Mouse (Mus musculus): Measurements from ENCODE around the gene Ush2a. TPM values are rescaled to one million over a fixed set of nuclear protein-coding genes. Genes with fewer than 3 reads are reported as not detected.

Gene Ush2a
- polyA plus RNA-seq, 1 experiment from 2014 or later = 0.06 TPM

- Histone ChIP-seq H3K4me2 (ENCODE audit: low read length) (no peak overlapping the region), H3K4me1 (ENCODE audit: control insufficient read depth, insufficient read depth, low read length) (no peaks in the 10 kb centered on the region), H3K36me3 (ENCODE audit: control insufficient read depth, insufficient read depth, low read length) (no peaks in the 10 kb centered on the region), H3K27me3 (ENCODE audit: control insufficient read depth, insufficient read depth, low read depth, low read length) (no peaks in the 10 kb centered on the region), H3K4me3 (ENCODE audit: low read depth, low read length) (no peak overlapping the region), H3K9ac (ENCODE audit: low read depth, low read length) (no peak overlapping the region), H3K9me3 (replicated peaks; ENCODE audit: control insufficient read depth, low read length, poor library complexity, severe bottlenecking) (no peaks in the 10 kb centered on the region), H3K27ac (ENCODE audit: low read length) (no peak overlapping the region)
- whole genome bisulfite sequencing = 87% methylated on average over 2 of the region's 2 CpGs
- ATAC-seq = no peak
Measured at GRCm38 (mm10) chr1:188354726-188355125, 92.9 kb downstream of the Ush2a start.

- WGBS = 86% methylated on average over 3 of the region's 3 CpGs
- Histone ChIP-seq H3K27me3 (ENCODE audit: control insufficient read depth, insufficient read depth, low read depth, low read length) (no peaks in the 10 kb centered on the region), H3K4me2 (ENCODE audit: low read length) (no peak overlapping the region), H3K4me1 (ENCODE audit: control insufficient read depth, insufficient read depth, low read length) (no peaks in the 10 kb centered on the region), H3K4me3 (ENCODE audit: low read depth, low read length) (no peak overlapping the region), H3K9ac (ENCODE audit: low read depth, low read length) (no peak overlapping the region), H3K36me3 (ENCODE audit: control insufficient read depth, insufficient read depth, low read length) (no peaks in the 10 kb centered on the region), H3K27ac (ENCODE audit: low read length) (no peak overlapping the region), H3K9me3 (replicated peaks; ENCODE audit: control insufficient read depth, low read length, poor library complexity, severe bottlenecking) (no peaks in the 10 kb centered on the region)
- no peak for ATAC-seq
Measured at GRCm38 (mm10) chr1:188363548-188363947, 101.7 kb downstream of the Ush2a start.

- no peaks in the 10 kb centered on the region for H3K9me3 ChIP-seq (replicated peaks; ENCODE audit: control insufficient read depth, low read length, poor library complexity, severe bottlenecking)
- H3K4me2 ChIP-seq (ENCODE audit: low read length) = no peak overlapping the region
- WGBS = 77% methylated on average over 1 of the region's 1 CpGs
- H3K27ac ChIP-seq (ENCODE audit: low read length) = no peak overlapping the region
- H3K4me1 ChIP-seq (ENCODE audit: control insufficient read depth, insufficient read depth, low read length) = no peaks in the 10 kb centered on the region
- ATAC-seq = no peak
- H3K36me3 ChIP-seq (ENCODE audit: control insufficient read depth, insufficient read depth, low read length) = no peaks in the 10 kb centered on the region
- H3K27me3 ChIP-seq (ENCODE audit: control insufficient read depth, insufficient read depth, low read depth, low read length) = no peaks in the 10 kb centered on the region
- H3K9ac ChIP-seq (ENCODE audit: low read depth, low read length) = no peak overlapping the region
- no peak overlapping the region for H3K4me3 ChIP-seq (ENCODE audit: low read depth, low read length)
Measured at GRCm38 (mm10) chr1:188385180-188385579, 123.4 kb downstream of the Ush2a start.

- Histone ChIP-seq H3K27me3 (ENCODE audit: control insufficient read depth, insufficient read depth, low read depth, low read length) (no peaks in the 10 kb centered on the region), H3K27ac (ENCODE audit: low read length) (no peak overlapping the region), H3K9me3 (replicated peaks; ENCODE audit: control insufficient read depth, low read length, poor library complexity, severe bottlenecking) (no peaks in the 10 kb centered on the region), H3K4me1 (ENCODE audit: control insufficient read depth, insufficient read depth, low read length) (no peaks in the 10 kb centered on the region), H3K4me2 (ENCODE audit: low read length) (no peak overlapping the region), H3K36me3 (ENCODE audit: control insufficient read depth, insufficient read depth, low read length) (no peaks in the 10 kb centered on the region), H3K9ac (ENCODE audit: low read depth, low read length) (no peak overlapping the region), H3K4me3 (ENCODE audit: low read depth, low read length) (no peak overlapping the region)
- 66% methylated on average over 7 of the region's 7 CpGs for WGBS
- ATAC-seq = no peak
Measured at GRCm38 (mm10) chr1:188385733-188386261, 124.0 kb downstream of the Ush2a start.

- no peak overlapping the region for H3K27ac ChIP-seq (ENCODE audit: low read length)
- WGBS = 90% methylated on average over 3 of the region's 3 CpGs
- H3K27me3 ChIP-seq (ENCODE audit: control insufficient read depth, insufficient read depth, low read depth, low read length) = no peaks in the 10 kb centered on the region
- H3K36me3 ChIP-seq (ENCODE audit: control insufficient read depth, insufficient read depth, low read length) = no peaks in the 10 kb centered on the region
- H3K4me3 ChIP-seq (ENCODE audit: low read depth, low read length) = no peak overlapping the region
- no peaks in the 10 kb centered on the region for H3K9me3 ChIP-seq (replicated peaks; ENCODE audit: control insufficient read depth, low read length, poor library complexity, severe bottlenecking)
- ATAC-seq = no peak
- H3K4me2 ChIP-seq (ENCODE audit: low read length) = no peak overlapping the region
- no peaks in the 10 kb centered on the region for H3K4me1 ChIP-seq (ENCODE audit: control insufficient read depth, insufficient read depth, low read length)
- H3K9ac ChIP-seq (ENCODE audit: low read depth, low read length) = no peak overlapping the region
Measured at GRCm38 (mm10) chr1:188387321-188387720, 125.5 kb downstream of the Ush2a start.

GRCm38 (mm10) chr1:188387820-188388471 is 126.1 kb downstream of the Ush2a start:
- no peaks in the 10 kb centered on the region for H3K4me1 ChIP-seq (ENCODE audit: control insufficient read depth, insufficient read depth, low read length)
- no peak for ATAC-seq

GRCm38 (mm10) chr1:188390080-188390479 is 128.3 kb downstream of the Ush2a start:
- H3K4me3 ChIP-seq (ENCODE audit: low read depth, low read length) = no peak overlapping the region
- H3K4me1 ChIP-seq (ENCODE audit: control insufficient read depth, insufficient read depth, low read length) = no peaks in the 10 kb centered on the region
- no peaks in the 10 kb centered on the region for H3K9me3 ChIP-seq (replicated peaks; ENCODE audit: control insufficient read depth, low read length, poor library complexity, severe bottlenecking)
- H3K27me3 ChIP-seq (ENCODE audit: control insufficient read depth, insufficient read depth, low read depth, low read length) = no peaks in the 10 kb centered on the region
- H3K9ac ChIP-seq (ENCODE audit: low read depth, low read length) = no peak overlapping the region
- H3K4me2 ChIP-seq (ENCODE audit: low read length) = no peak overlapping the region
- H3K36me3 ChIP-seq (ENCODE audit: control insufficient read depth, insufficient read depth, low read length) = no peaks in the 10 kb centered on the region
- H3K27ac ChIP-seq (ENCODE audit: low read length) = no peak overlapping the region
- WGBS = 73% methylated on average over 6 of the region's 6 CpGs
- no peak for ATAC-seq

More at GRCm38 (mm10) chr1:188387820-188388471, 126.1 kb downstream of the Ush2a start:
- H3K27me3 ChIP-seq (ENCODE audit: control insufficient read depth, insufficient read depth, low read depth, low read length) = no peaks in the 10 kb centered on the region
- H3K4me2 ChIP-seq (ENCODE audit: low read length) = no peak overlapping the region
- no peak overlapping the region for H3K27ac ChIP-seq (ENCODE audit: low read length)
- WGBS = 77% methylated on average over 2 of the region's 2 CpGs
- no peaks in the 10 kb centered on the region for H3K9me3 ChIP-seq (replicated peaks; ENCODE audit: control insufficient read depth, low read length, poor library complexity, severe bottlenecking)
- H3K9ac ChIP-seq (ENCODE audit: low read depth, low read length) = no peak overlapping the region
- no peak overlapping the region for H3K4me3 ChIP-seq (ENCODE audit: low read depth, low read length)
- no peaks in the 10 kb centered on the region for H3K36me3 ChIP-seq (ENCODE audit: control insufficient read depth, insufficient read depth, low read length)

GRCm38 (mm10) chr1:188407176-188407575 is 145.4 kb downstream of the Ush2a start:
- no peak for ATAC-seq
- H3K9ac ChIP-seq (ENCODE audit: low read depth, low read length) = no peak overlapping the region
- H3K4me3 ChIP-seq (ENCODE audit: low read depth, low read length) = no peak overlapping the region
- H3K4me2 ChIP-seq (ENCODE audit: low read length) = no peak overlapping the region
- H3K4me1 ChIP-seq (ENCODE audit: control insufficient read depth, insufficient read depth, low read length) = no peaks in the 10 kb centered on the region
- no peaks in the 10 kb centered on the region for H3K27me3 ChIP-seq (ENCODE audit: control insufficient read depth, insufficient read depth, low read depth, low read length)
- H3K27ac ChIP-seq (ENCODE audit: low read length) = no peak overlapping the region
- H3K36me3 ChIP-seq (ENCODE audit: control insufficient read depth, insufficient read depth, low read length) = no peaks in the 10 kb centered on the region
- WGBS = 91% methylated on average over 4 of the region's 4 CpGs
- no peaks in the 10 kb centered on the region for H3K9me3 ChIP-seq (replicated peaks; ENCODE audit: control insufficient read depth, low read length, poor library complexity, severe bottlenecking)

GRCm38 (mm10) chr1:188407613-188408386 is 146.0 kb downstream of the Ush2a start:
- ATAC-seq = no peak
- WGBS = 87% methylated on average over 8 of the region's 8 CpGs

More at GRCm38 (mm10) chr1:188407613-188408386, 146.0 kb downstream of the Ush2a start:
- no peak overlapping the region for H3K4me3 ChIP-seq (ENCODE audit: low read depth, low read length)
- H3K27ac ChIP-seq (ENCODE audit: low read length) = no peak overlapping the region
- no peaks in the 10 kb centered on the region for H3K4me1 ChIP-seq (ENCODE audit: control insufficient read depth, insufficient read depth, low read length)
- no peak overlapping the region for H3K9ac ChIP-seq (ENCODE audit: low read depth, low read length)
- no peaks in the 10 kb centered on the region for H3K27me3 ChIP-seq (ENCODE audit: control insufficient read depth, insufficient read depth, low read depth, low read length)
- H3K4me2 ChIP-seq (ENCODE audit: low read length) = no peak overlapping the region
- no peaks in the 10 kb centered on the region for H3K36me3 ChIP-seq (ENCODE audit: control insufficient read depth, insufficient read depth, low read length)
- no peaks in the 10 kb centered on the region for H3K9me3 ChIP-seq (replicated peaks; ENCODE audit: control insufficient read depth, low read length, poor library complexity, severe bottlenecking)

Data from midbrain, embryonic 16.5 days (tissue).